Mouse (Mus musculus): ENCODE measurements around the gene Anxa5.

The Anxa5 gene

DNA sequence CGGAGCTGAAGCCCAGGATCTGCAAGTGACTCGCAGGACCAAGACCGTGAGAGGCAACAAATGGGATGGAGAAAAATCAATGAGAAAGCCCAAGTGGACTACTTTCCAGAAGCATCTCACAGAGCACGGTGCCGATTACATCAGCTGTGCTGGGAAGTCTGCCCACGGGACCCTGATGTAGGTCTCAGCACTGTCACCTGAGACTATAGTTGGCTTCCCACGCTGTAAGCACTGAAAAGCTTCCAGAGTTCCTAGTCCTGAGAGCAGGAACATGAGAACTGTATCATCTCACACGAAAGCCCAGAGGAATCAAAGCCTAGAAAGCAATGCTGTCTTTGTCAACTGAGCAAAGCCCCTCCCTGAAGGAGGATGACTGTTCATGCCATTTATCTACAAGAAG lies 20.6 kb downstream of the Anxa5 start:
- ATAC-seq (ENCODE audit: insufficient number of reproducible peaks, low FRiP score, low TSS enrichment) = peak; percentile 17; the same call in 1 of the 2 replicates

DNA sequence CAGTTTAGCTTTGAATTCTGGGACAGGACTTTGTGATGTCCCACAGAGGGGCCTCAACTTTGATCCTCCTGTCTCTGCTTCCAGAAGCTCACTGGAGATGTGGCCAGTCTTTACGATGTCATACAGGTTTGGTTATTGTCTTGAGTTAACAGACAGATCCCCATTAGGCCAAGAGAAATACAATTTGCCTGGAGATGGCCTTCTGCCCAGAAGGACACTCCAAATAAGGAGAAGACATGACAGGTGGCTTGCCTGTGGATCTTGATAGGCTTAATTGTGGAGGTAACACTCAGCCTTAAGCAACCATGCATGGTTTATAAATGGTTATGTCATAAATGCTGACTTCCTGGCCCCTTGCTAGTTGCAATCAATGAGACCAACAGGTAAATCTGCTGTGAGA lies 23.2 kb downstream of the Anxa5 start:
- no peak for ATAC-seq (ENCODE audit: insufficient number of reproducible peaks, low FRiP score, low TSS enrichment)

DNA sequence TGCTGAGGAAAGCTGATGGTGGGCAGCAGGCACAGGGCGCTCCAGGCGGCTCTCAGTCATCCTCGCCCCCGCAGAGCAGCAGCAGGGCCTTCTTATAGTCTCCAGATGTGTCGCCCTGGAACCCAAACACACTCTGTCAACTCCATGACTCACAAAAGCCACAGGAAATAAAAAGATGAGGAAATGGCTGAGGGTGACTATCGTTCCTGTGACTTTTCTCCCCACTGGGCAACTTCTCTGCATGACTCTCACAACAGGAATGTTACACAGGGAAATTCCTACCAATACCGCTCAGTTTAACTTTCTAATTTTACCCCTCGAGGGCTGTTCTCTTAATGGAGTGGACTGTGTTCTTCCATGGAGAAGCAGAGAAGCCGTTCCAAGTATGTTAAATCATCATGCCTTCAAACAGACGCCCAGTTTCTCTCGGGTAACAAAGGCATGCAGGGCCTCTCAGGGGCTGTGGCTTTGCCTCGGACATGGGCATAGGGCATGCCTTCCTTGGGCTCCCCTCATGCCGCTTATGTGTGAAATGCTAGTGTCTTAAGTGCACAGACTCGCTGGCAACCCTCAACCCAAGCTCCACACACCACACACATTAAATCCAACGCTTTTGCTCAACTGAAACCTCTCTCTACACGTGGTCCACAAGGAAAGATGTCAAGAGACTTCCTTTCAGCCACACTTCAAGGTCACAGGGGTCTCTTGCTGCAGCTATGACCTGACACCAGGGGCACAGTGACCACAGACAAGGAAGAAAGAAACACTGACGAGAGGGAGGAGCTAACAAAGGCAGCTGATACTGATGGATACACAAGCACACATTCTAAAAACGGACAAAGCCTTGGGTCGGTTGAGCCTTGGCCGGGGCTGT lies 26.2 kb downstream of the Anxa5 start:
- no peak for ATAC-seq (ENCODE audit: insufficient number of reproducible peaks, low FRiP score, low TSS enrichment)

- no peak for ATAC-seq (ENCODE audit: insufficient number of reproducible peaks, low FRiP score, low TSS enrichment)
Measured at GRCm38 (mm10) chr3:36446918-36447317, 28.8 kb downstream of the Anxa5 start.

DNA sequence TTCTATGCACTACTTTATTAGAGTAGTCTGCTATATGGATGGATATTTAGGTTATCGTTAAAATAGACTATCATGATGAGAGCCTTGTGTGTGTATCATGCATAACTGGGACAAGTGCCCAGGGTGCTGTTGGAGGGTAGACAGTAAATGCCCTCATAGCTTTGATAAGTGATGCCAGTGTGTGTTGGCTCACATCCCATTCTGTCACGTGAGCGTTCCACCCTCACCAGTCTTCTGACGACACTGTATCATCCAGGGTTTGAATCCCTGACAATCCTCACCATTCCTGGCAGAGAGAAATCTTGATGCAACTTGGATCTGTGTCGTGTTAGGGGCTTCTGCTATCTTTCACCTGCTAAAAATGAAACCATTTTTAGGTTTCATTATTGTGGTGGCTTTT lies 29.2 kb downstream of the Anxa5 start:
- ATAC-seq (ENCODE audit: insufficient number of reproducible peaks, low FRiP score, low TSS enrichment) = no peak

GRCm38 (mm10) chr3:36446041-36446440 lies 29.7 kb downstream of the Anxa5 start:
- no peak for ATAC-seq (ENCODE audit: insufficient number of reproducible peaks, low FRiP score, low TSS enrichment)

GRCm38 (mm10) chr3:36442426-36442825 lies 33.3 kb downstream of the Anxa5 start:
- ATAC-seq (ENCODE audit: insufficient number of reproducible peaks, low FRiP score, low TSS enrichment) = no peak

DNA sequence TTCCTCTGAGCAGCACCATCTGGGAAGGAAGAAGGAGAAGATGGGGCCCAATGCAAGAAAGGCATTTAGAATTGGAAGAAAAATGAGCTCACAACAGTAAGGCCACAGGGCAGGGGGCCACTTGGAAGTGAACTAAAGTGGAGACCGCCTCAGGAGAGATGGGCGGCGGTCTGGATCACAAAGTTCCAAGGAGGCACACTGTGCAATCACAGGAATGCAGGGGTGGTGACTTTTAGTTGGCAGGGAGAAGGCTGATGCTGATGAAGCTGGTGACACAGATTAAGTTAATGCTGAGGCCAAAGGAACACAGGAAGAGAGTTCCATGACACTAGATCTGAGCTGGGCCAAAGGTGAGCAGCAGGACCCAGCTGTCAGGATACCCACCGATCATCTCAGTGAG lies 35.4 kb downstream of the Anxa5 start:
- no peak for ATAC-seq (ENCODE audit: insufficient number of reproducible peaks, low FRiP score, low TSS enrichment)

DNA sequence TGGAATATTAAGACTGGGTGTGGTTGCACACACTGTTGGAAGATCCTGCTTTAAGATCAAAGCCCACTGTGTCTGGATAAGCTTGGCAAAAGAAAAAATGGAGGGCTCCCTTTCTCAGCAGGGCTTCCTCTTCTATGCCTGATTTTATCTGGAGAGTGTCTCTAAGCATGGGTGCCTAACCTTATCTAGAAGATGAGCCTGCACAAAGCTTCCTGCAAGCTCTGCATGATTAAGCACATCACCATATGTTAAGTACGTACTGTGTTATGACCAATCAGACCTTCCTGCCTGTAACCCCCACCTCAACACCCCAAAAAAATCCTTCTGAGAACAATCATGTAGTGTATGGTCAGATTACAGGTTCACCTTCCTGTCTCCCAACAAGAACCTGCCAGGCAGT lies 45.3 kb downstream of the Anxa5 start:
- ATAC-seq (ENCODE audit: insufficient number of reproducible peaks, low FRiP score, low TSS enrichment) = no peak

- no peak for ATAC-seq (ENCODE audit: insufficient number of reproducible peaks, low FRiP score, low TSS enrichment)
Measured at GRCm38 (mm10) chr3:36427386-36427785, 48.3 kb downstream of the Anxa5 start.

GRCm38 (mm10) chr3:36409456-36409855 lies 66.2 kb downstream of the Anxa5 start:
- ATAC-seq (ENCODE audit: insufficient number of reproducible peaks, low FRiP score, low TSS enrichment) = no peak

GRCm38 (mm10) chr3:36406967-36407366 lies 68.7 kb downstream of the Anxa5 start:
- ATAC-seq (ENCODE audit: insufficient number of reproducible peaks, low FRiP score, low TSS enrichment) = no peak

DNA sequence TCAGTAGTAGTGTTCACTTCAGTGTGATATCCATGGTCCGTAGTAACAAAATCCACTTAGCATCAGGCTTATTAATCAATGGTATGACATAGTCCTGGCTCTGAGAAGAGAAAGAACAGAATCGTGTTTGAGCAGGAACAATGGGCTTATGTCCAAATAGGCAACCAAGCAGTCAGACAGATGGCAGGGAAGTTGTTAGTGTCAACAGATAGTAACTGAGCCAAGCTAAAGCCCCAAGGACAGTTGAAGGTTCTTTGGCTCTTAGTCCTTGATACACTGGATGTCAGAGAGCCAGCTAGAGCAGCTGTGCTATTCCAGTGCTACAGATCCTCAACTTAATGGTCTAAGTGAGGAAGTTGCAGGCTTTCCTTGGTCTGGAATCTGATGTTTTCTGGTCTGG lies 69.4 kb downstream of the Anxa5 start:
- no peak for ATAC-seq (ENCODE audit: insufficient number of reproducible peaks, low FRiP score, low TSS enrichment)

DNA sequence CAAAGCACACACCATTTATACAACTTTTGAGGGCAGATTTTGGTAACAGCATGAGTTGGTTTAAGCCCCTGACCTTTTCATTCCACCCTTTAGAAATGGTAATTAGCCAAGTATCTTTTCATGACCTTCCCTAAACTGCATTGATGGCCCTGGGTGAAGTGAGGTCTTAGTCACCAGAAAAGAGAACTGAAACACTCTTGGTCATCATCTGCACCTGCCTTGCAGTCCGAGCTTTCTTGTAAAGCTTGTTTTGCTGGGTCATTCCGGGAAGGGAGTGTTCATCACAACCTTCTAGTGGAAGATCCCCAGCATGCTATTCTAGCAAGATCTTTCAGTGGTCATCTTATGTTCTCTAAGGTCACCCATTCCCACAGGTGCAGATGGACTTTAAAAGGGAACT lies 73.8 kb downstream of the Anxa5 start:
- no peak for ATAC-seq (ENCODE audit: insufficient number of reproducible peaks, low FRiP score, low TSS enrichment)

DNA sequence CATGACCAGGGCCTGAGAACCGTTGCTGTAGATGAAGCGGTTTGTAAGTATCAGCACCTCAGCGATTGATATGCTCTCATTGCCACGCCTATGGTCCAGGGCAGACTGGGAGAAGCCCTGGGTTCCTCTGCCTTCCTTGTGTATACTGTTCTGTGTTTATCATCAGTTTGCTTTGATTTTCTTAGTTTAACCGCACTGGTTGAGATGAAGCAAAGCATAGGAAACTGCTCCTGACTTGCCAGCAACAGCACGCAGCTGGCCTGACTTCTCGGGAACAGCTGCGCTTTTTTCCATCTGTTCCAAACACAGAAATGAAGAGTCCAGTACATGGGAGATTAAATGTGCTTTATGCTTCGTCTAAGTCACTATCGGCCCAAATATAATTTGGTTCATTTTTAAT lies 75.0 kb downstream of the Anxa5 start:
- no peak for ATAC-seq (ENCODE audit: insufficient number of reproducible peaks, low FRiP score, low TSS enrichment)
